Mouse (Mus musculus): ENCODE data around the gene Tysnd1. TPM values are rescaled to one million over a fixed set of nuclear protein-coding genes. Genes with fewer than 3 reads are reported as not detected.

The Tysnd1 gene
- total RNA-seq, 2 experiments from 2014 or later: 23.3 TPM

GRCm38 (mm10) chr10:61680015-61680913 lies 15.1 kb upstream of the Tysnd1 start, which contains the start of gene Sar1a:
TSS of gene Sar1a (plus strand) at chr10:61680299.
- DNase-seq: peak; percentile 99 to 100
- intact Hi-C loops (cut with DNase I): no loop called here

GRCm38 (mm10) chr10:61689405-61689804 lies 5.9 kb upstream of the Tysnd1 start:
- DNase-seq: no peak
- intact Hi-C loops (cut with DNase I): no loop called here

GRCm38 (mm10) chr10:61693563-61693962 lies 1.8 kb upstream of the Tysnd1 start:
- no peak for DNase-seq
- intact Hi-C loops (cut with DNase I): no loop called here

- intact Hi-C loops (cut with DNase I): no loop called here
- no peak for DNase-seq
Measured at GRCm38 (mm10) chr10:61695703-61696559, 617 bp downstream of the Tysnd1 start.

- no peak for DNase-seq
- intact Hi-C loops (cut with DNase I): no loop called here
Measured at GRCm38 (mm10) chr10:61696560-61696823, 1.2 kb downstream of the Tysnd1 start.

GRCm38 (mm10) chr10:61697028-61697427 lies 1.7 kb downstream of the Tysnd1 start:
- intact Hi-C loops (cut with DNase I): no loop called here
- DNase-seq: no peak

GRCm38 (mm10) chr10:61704663-61705062 lies 9.3 kb downstream of the Tysnd1 start:
- intact Hi-C loops (cut with DNase I): no loop called here

GRCm38 (mm10) chr10:61706412-61707375 lies 11.4 kb downstream of the Tysnd1 start:
- intact Hi-C loops (cut with DNase I): no loop called here
- no peak for DNase-seq

More at GRCm38 (mm10) chr10:61704663-61705062, 9.3 kb downstream of the Tysnd1 start:
- DNase-seq: no peak

- intact Hi-C loops (cut with DNase I): no loop called here
Measured at GRCm38 (mm10) chr10:61713601-61714000, 18.3 kb downstream of the Tysnd1 start.

GRCm38 (mm10) chr10:61714146-61714545 lies 18.8 kb downstream of the Tysnd1 start:
- DNase-seq: no peak
- intact Hi-C loops (cut with DNase I): no loop called here

More at GRCm38 (mm10) chr10:61713601-61714000, 18.3 kb downstream of the Tysnd1 start:
- no peak for DNase-seq

- intact Hi-C loops (cut with DNase I): no loop called here
- peak; percentile 67 to 68 for DNase-seq
Measured at GRCm38 (mm10) chr10:61714771-61715461, 19.6 kb downstream of the Tysnd1 start, which contains the start of gene Aifm2. TSS of gene Aifm2 (plus strand) at chr10:61715263.

- intact Hi-C loops (cut with DNase I): no loop called here
- no peak for DNase-seq
Measured at GRCm38 (mm10) chr10:61715462-61715837, 20.1 kb downstream of the Tysnd1 start.

GRCm38 (mm10) chr10:61715996-61716864 lies 20.9 kb downstream of the Tysnd1 start:
- peak in 1 of 2 experiments; percentile 18 for DNase-seq
- intact Hi-C loops (cut with DNase I): no loop called here

- intact Hi-C loops (cut with DNase I): no loop called here
- no peak for DNase-seq
Measured at GRCm38 (mm10) chr10:61717406-61718296, 22.3 kb downstream of the Tysnd1 start.

GRCm38 (mm10) chr10:61720331-61720730 lies 25.0 kb downstream of the Tysnd1 start:
- DNase-seq: no peak
- intact Hi-C loops (cut with DNase I): no loop called here

GRCm38 (mm10) chr10:61722215-61722614 lies 26.9 kb downstream of the Tysnd1 start:
- no peak for DNase-seq
- intact Hi-C loops (cut with DNase I): no loop called here

GRCm38 (mm10) chr10:61723271-61723670 lies 28.0 kb downstream of the Tysnd1 start:
- DNase-seq: peak in 1 of 2 experiments; percentile 31
- intact Hi-C loops (cut with DNase I): no loop called here

GRCm38 (mm10) chr10:61729181-61729580 lies 33.9 kb downstream of the Tysnd1 start:
- DNase-seq: no peak
- intact Hi-C loops (cut with DNase I): no loop called here
